Mouse (Mus musculus) intestine, embryonic 14.5 days (tissue): Measurements from ENCODE around the gene Smarcc1. TPM values are rescaled to one million over a fixed set of nuclear protein-coding genes. Genes with fewer than 3 reads are reported as not detected.
A peak's percentile ranks its signal among the peaks of the same experiment; 100 is the strongest.

ENCODE experiments used
- microRNA-seq: library from miRNA; unstranded; fragments of <30 nt; microRNA quantifications from one replicate; pipeline ENCODE4, GENCODE M21; 2016
- polyA plus RNA-seq: library from polyadenylated mRNA; unstranded; fragments of >200 nt; fragmentation: Nextera tagmentation; extraction: Ambion mirVana; gene quantifications from 2 replicates; pipeline ENCODE4 v1.2.1, GENCODE M21; 2014

Smarcc1 gene
- polyA plus RNA-seq, 1 experiment from 2014 or later, result 125 TPM

Small RNAs within 50 kb of the gene (microRNA-seq; reads per million reads assigned to microRNA genes)
- 26.5 reads per million, percentile 48 among the genes with 10 or more reads in this experiment for gene Mir6236

Other genes with a start within 250 kb of the Smarcc1 start
- 33.0 and 35.5 TPM in 2 replicates for gene Cdc25a, start 242.1 kb upstream of the Smarcc1 start, polyA plus RNA-seq
- gene Map4, start 186.2 kb upstream of the Smarcc1 start, polyA plus RNA-seq, result 60.8 and 67.1 TPM in 2 replicates
- gene Dhx30, start 122 bp downstream of the Smarcc1 start, polyA plus RNA-seq, result 123 and 134 TPM in 2 replicates
- gene Cspg5, start 126.1 kb downstream of the Smarcc1 start, polyA plus RNA-seq, result 2.6 and 3.5 TPM in 2 replicates
- 26.8 and 30.1 TPM in 2 replicates for gene Elp6, start 187.5 kb downstream of the Smarcc1 start, polyA plus RNA-seq
- gene Scap, start 215.6 kb downstream of the Smarcc1 start, polyA plus RNA-seq, result 28.0 and 28.7 TPM in 2 replicates